In the genomic region with DNA sequence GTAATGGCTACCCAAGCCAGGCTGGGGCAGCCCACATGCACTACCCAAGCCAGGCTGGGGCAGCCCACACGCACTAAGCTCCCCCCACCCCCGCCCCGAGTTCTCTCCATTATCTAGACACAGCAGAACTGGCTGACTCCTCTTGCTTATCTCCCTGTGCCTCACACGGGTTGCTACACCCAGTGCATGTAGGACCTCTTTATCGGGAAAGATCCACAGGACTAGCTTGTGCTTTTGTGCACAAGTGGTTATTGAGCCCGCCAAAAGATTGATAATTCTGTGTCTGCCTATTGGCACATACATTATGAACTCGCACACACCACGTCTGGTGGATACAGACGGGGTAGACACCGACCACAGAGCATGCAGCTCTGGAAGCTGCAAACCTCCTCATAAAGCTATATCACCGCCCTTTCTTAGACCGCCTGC, we compare ENCODE assay signal across 10 mouse cellular contexts. TPM values are rescaled to one million over a fixed set of nuclear protein-coding genes. Genes with fewer than 3 reads are reported as not detected.
DNase-seq lines count a peak whose midpoint lies in the region; ATAC-seq lines count a peak whose summit lies in the region.
"Had no signal": no experiment of that assay in that cellular context is flagged by ENCODE, and none has a peak within 500 bp of the region (broad histone marks: within the 10 kb centered on the region; RNA-seq: fewer than 3 reads in every experiment).

No protein-coding gene starts in this region.

- H3K4me1 ChIP-seq in embryonic facial prominence, embryonic 11.5 days (ENCODE audit: control insufficient read depth, insufficient read depth, low read length) = peaks cover 3% of the 10 kb centered on the region; the same call in 1 of the 2 replicates
- peaks cover 63% of the 10 kb centered on the region for H3K4me1 ChIP-seq in embryonic facial prominence, embryonic 10.5 days
- H3K4me1 ChIP-seq in kidney, embryonic 16.5 days (ENCODE audit: insufficient read depth, low read length) = no peaks in the 10 kb centered on the region
- peaks cover 76% of the 10 kb centered on the region for H3K4me1 ChIP-seq in heart, embryonic 15.5 days (replicated peaks)

- WGBS in embryonic facial prominence, embryonic 11.5 days = 82% methylated on average over 12 of the region's 12 CpGs
- WGBS in embryonic facial prominence, embryonic 10.5 days = 81% methylated on average over 12 of the region's 12 CpGs
- 73% methylated on average over 12 of the region's 12 CpGs for WGBS in kidney, embryonic 16.5 days
- WGBS in heart, embryonic 15.5 days = 31% methylated on average over 12 of the region's 12 CpGs

- no peak overlapping the region for H3K27ac ChIP-seq in embryonic facial prominence, embryonic 11.5 days (replicated peaks; ENCODE audit: low read depth, low read length)
- no peak overlapping the region for H3K27ac ChIP-seq in embryonic facial prominence, embryonic 10.5 days (replicated peaks)
- H3K27ac ChIP-seq in kidney, embryonic 16.5 days (ENCODE audit: low read length) = no peak overlapping the region
- H3K27ac ChIP-seq in heart, embryonic 15.5 days = peak overlapping the region; percentile 69

- no peaks in the 10 kb centered on the region for H3K36me3 ChIP-seq in embryonic facial prominence, embryonic 11.5 days (replicated peaks; ENCODE audit: control insufficient read depth, insufficient read depth, low read depth, low read length)
- no peaks in the 10 kb centered on the region for H3K36me3 ChIP-seq in embryonic facial prominence, embryonic 10.5 days (replicated peaks)
- H3K36me3 ChIP-seq in kidney, embryonic 16.5 days (ENCODE audit: insufficient read depth, low read length) = no peaks in the 10 kb centered on the region
- H3K36me3 ChIP-seq in heart, embryonic 15.5 days = no peaks in the 10 kb centered on the region

- 0 out of 2 replicates have a peak, but pooled peaks have one; percentile 24 for ATAC-seq in embryonic facial prominence, embryonic 11.5 days (replicated peaks; ENCODE audit: insufficient number of reproducible peaks, low FRiP score, low TSS enrichment, low read depth)
- ATAC-seq in kidney, embryonic 16.5 days (ENCODE audit: low FRiP score, low TSS enrichment) = 0 out of 2 replicates have a peak, but pooled peaks have one; percentile 55
- peak; percentile 51; the same call in 1 of the 2 replicates for ATAC-seq in heart, embryonic 15.5 days (replicated peaks; ENCODE audit: insufficient number of reproducible peaks, insufficient read depth, low FRiP score, low read depth)
- ATAC-seq in megakaryocyte-erythroid progenitor cell, adult 5-6 weeks (replicated peaks; ENCODE audit: low FRiP score, low TSS enrichment, poor library complexity, severe bottlenecking) = peak; percentile 77
- ATAC-seq: lung, postnatal 0 days had no signal

- H3K4me2 ChIP-seq in embryonic facial prominence, embryonic 11.5 days (ENCODE audit: low read depth, low read length) = no peak overlapping the region
- no peak overlapping the region for H3K4me2 ChIP-seq in kidney, embryonic 16.5 days (replicated peaks; ENCODE audit: low read depth, low read length)
- peak overlapping the region; percentile 44 for H3K4me2 ChIP-seq in heart, embryonic 15.5 days

- DNase-seq in embryonic facial prominence, embryonic 11.5 days (ENCODE audit: low spot score) = no peak
- no peak for DNase-seq in embryonic facial prominence, embryonic 10.5 days (ENCODE audit: low spot score)
- DNase-seq in kidney, adult 18-20 months = no peak
- no peak for DNase-seq in cerebellum, adult 9-10 months
- DNase-seq in natural killer cell, adult 2 months (ENCODE audit: low spot score in 2 of 2) = no peak
- DNase-seq: cerebellum, adult 18-20 months had no signal

- no peak overlapping the region for H3K9ac ChIP-seq in embryonic facial prominence, embryonic 11.5 days (replicated peaks; ENCODE audit: low read length)
- no peak overlapping the region for H3K9ac ChIP-seq in kidney, embryonic 16.5 days (replicated peaks; ENCODE audit: low read length)
- H3K9ac ChIP-seq in heart, embryonic 15.5 days = no peak overlapping the region

- no peaks in the 10 kb centered on the region for H3K9me3 ChIP-seq in embryonic facial prominence, embryonic 11.5 days (replicated peaks; ENCODE audit: control insufficient read depth, low read length)
- H3K9me3 ChIP-seq in embryonic facial prominence, embryonic 10.5 days = no peaks in the 10 kb centered on the region
- no peaks in the 10 kb centered on the region for H3K9me3 ChIP-seq in kidney, embryonic 16.5 days (ENCODE audit: low read length)
- H3K9me3 ChIP-seq in heart, embryonic 15.5 days (replicated peaks) = no peaks in the 10 kb centered on the region

- no peak overlapping the region for H3K4me3 ChIP-seq in embryonic facial prominence, embryonic 11.5 days (ENCODE audit: low read depth, low read length)
- H3K4me3 ChIP-seq in embryonic facial prominence, embryonic 10.5 days = no peak overlapping the region
- no peak overlapping the region for H3K4me3 ChIP-seq in kidney, embryonic 16.5 days (ENCODE audit: low read length)
- H3K4me3 ChIP-seq in heart, embryonic 15.5 days = no peak overlapping the region

- H3K27me3 ChIP-seq in embryonic facial prominence, embryonic 11.5 days (ENCODE audit: control insufficient read depth, insufficient read depth, low read length) = no peaks in the 10 kb centered on the region
- H3K27me3 ChIP-seq in embryonic facial prominence, embryonic 10.5 days (replicated peaks; ENCODE audit: low read depth, poor library complexity, severe bottlenecking) = 0 out of 2 replicates have a peak, but pooled peaks cover 5% of the 10 kb centered on the region
- no peaks in the 10 kb centered on the region for H3K27me3 ChIP-seq in kidney, embryonic 16.5 days (ENCODE audit: insufficient read depth, low read length)
- H3K27me3 ChIP-seq in heart, embryonic 15.5 days = no peaks in the 10 kb centered on the region

RNA-seq across cellular contexts. Expression of a gene that starts 36.5 kb away (rescaled TPM):
- polyA plus RNA-seq in embryonic facial prominence, embryonic 11.5 days (2014; fragmentation: Nextera tagmentation; extraction: Ambion mirVana) = 2.4 and 3.0 TPM in 2 replicates
- polyA plus RNA-seq in embryonic facial prominence, embryonic 10.5 days (2016; fragmentation: Nextera tagmentation; extraction: Ambion mirVana) = 4.5 and 5.0 TPM in 2 replicates
- 1.00 and 1.2 TPM in 2 replicates for polyA plus RNA-seq in kidney, embryonic 16.5 days (2015; fragmentation: Nextera tagmentation; extraction: Ambion mirVana)
- 5.7 and 6.6 TPM in 2 replicates for polyA plus RNA-seq in heart, embryonic 15.5 days (2015; fragmentation: Nextera tagmentation; extraction: Ambion mirVana)
- 40.8 and 44.0 TPM in 2 replicates for total RNA-seq in megakaryocyte-erythroid progenitor cell, adult 5-6 weeks (2014; fragmentation: Nextera tagmentation)
- total RNA-seq in megakaryocyte-erythroid progenitor cell, adult 5-6 weeks (2017) = 25.2 and 45.2 TPM in 2 replicates

Comparison
In these comparisons a context has a peak if more than half of its experiments do, and no peak if none do; other contexts are left out.
1. ATAC-seq: peak in every context shown above with its lines; median percentile 77 in megakaryocyte-erythroid progenitor cell, adult 5-6 weeks; 55 in kidney, embryonic 16.5 days; 51 in heart, embryonic 15.5 days; 24 in embryonic facial prominence, embryonic 11.5 days.